Mouse (Mus musculus) spleen, adult 2 months (tissue): Measurements from ENCODE around the gene Kif21b.

ENCODE experiments used
- CTCF ChIP-seq: fragments of 200-500 bp; IDR thresholded peaks from 2 replicates; pipeline ENCODE4 v1.5.1; 2011; ENCODE audit warnings: mild to moderate bottlenecking, inconsistent platforms; ENCODE audit not compliant: insufficient read depth, insufficient read length, insufficient replicate concordance; ENCODE audit errors: extremely low read depth
- POLR2A ChIP-seq: fragments of 200-500 bp; IDR thresholded peaks from 2 replicates; pipeline ENCODE4 v1.6.1; 2011; ENCODE audit warnings: low read depth, low read length, inconsistent platforms

GRCm38 (mm10) chr1:136117069-136117468 lies 14.1 kb upstream of the Kif21b start:
- TF ChIP-seq POLR2A: no peak
- no peak for TF ChIP-seq CTCF
